Mouse (Mus musculus): Measurements from ENCODE around the gene Taf6. TPM values are rescaled to one million over a fixed set of nuclear protein-coding genes. Genes with fewer than 3 reads are reported as not detected.
A peak's percentile ranks its signal among the peaks of the same experiment; 100 is the strongest.

Taf6 gene
- polyA plus RNA-seq, 1 experiment from 2014 or later, result 115 TPM

- no peak overlapping the region for H3K4me3 ChIP-seq
- peaks cover 11% of the 10 kb centered on the region for H3K4me1 ChIP-seq
- H3K9me3 ChIP-seq (replicated peaks), result no peaks in the 10 kb centered on the region
- no peaks in the 10 kb centered on the region for H3K27me3 ChIP-seq
- 62% methylated on average over 10 of the region's 10 CpGs for WGBS
- no peak overlapping the region for H3K4me2 ChIP-seq
- no peak for ATAC-seq
- no peak overlapping the region for H3K27ac ChIP-seq
- peaks cover 61% of the 10 kb centered on the region for H3K36me3 ChIP-seq (ENCODE audit: poor library complexity, severe bottlenecking)
- no peak overlapping the region for H3K9ac ChIP-seq
Measured at GRCm38 (mm10) chr5:138163610-138164009, 23.6 kb downstream of the Taf6 start.

GRCm38 (mm10) chr5:138163046-138163445 lies 24.2 kb downstream of the Taf6 start:
- Histone ChIP-seq H3K27me3 (no peaks in the 10 kb centered on the region), H3K4me1 (peaks cover 11% of the 10 kb centered on the region), H3K36me3 (ENCODE audit: poor library complexity, severe bottlenecking) (peaks cover 57% of the 10 kb centered on the region), H3K4me2 (no peak overlapping the region), H3K9ac (no peak overlapping the region), H3K9me3 (replicated peaks) (no peaks in the 10 kb centered on the region), H3K4me3 (no peak overlapping the region), H3K27ac (no peak overlapping the region)
- no peak for ATAC-seq
- 80% methylated on average over 6 of the region's 6 CpGs for WGBS

GRCm38 (mm10) chr5:138160842-138161665 lies 26.2 kb downstream of the Taf6 start, which contains the start of gene Cops6:
Gene Cops6, plus strand, starts transcription at chr5:138161071.
- H3K4me1 ChIP-seq, result peaks cover 11% of the 10 kb centered on the region
- H3K4me2 ChIP-seq, result peak within 1 kb of the TSS; percentile 89
- peak within 1 kb of the TSS; percentile 82 for H3K4me3 ChIP-seq
- peaks cover 37% of the 10 kb centered on the region for H3K36me3 ChIP-seq (ENCODE audit: poor library complexity, severe bottlenecking)
- no peaks in the 10 kb centered on the region for H3K27me3 ChIP-seq
- under 1% methylated on average over 42 of the region's 42 CpGs for WGBS
- H3K27ac ChIP-seq, result peak within 1 kb of the TSS; percentile 44; the same call in 1 of the 2 replicates
- ATAC-seq, result peak; percentile 97
- H3K9ac ChIP-seq, result peak within 1 kb of the TSS; percentile 89
- no peaks in the 10 kb centered on the region for H3K9me3 ChIP-seq (replicated peaks)

GRCm38 (mm10) chr5:138160224-138160762 lies 27.0 kb downstream of the Taf6 start:
- Histone ChIP-seq H3K4me2 (peak overlapping the region; percentile 89), H3K9me3 (replicated peaks) (no peaks in the 10 kb centered on the region), H3K9ac (peak overlapping the region; percentile 89), H3K27me3 (no peaks in the 10 kb centered on the region), H3K36me3 (ENCODE audit: poor library complexity, severe bottlenecking) (peaks cover 29% of the 10 kb centered on the region), H3K4me1 (peaks cover 11% of the 10 kb centered on the region), H3K4me3 (peak overlapping the region; percentile 82), H3K27ac (0 out of 2 replicates have a peak overlapping the region, but pooled peaks have one; percentile 21)
- peak; percentile 1; the same call in 1 of the 2 replicates for ATAC-seq
- 62% methylated on average over 7 of the region's 7 CpGs for WGBS

GRCm38 (mm10) chr5:138155443-138155976 lies 31.7 kb downstream of the Taf6 start, which contains the start of gene Zfp113:
Gene Zfp113, minus strand, starts transcription at chr5:138155744.
- H3K4me2 ChIP-seq, result peak within 1 kb of the TSS; percentile 76
- peak within 1 kb of the TSS; percentile 94 for H3K27ac ChIP-seq
- WGBS, result under 1% methylated on average over 31 of the region's 31 CpGs
- H3K9me3 ChIP-seq (replicated peaks), result no peaks in the 10 kb centered on the region
- H3K27me3 ChIP-seq, result no peaks in the 10 kb centered on the region
- peak within 1 kb of the TSS; percentile 96 for H3K9ac ChIP-seq
- H3K4me3 ChIP-seq, result peak within 1 kb of the TSS; percentile 86
- peak; percentile 97 for ATAC-seq
- H3K36me3 ChIP-seq (ENCODE audit: poor library complexity, severe bottlenecking), result peaks cover 29% of the 10 kb centered on the region
- H3K4me1 ChIP-seq, result peaks cover 12% of the 10 kb centered on the region

GRCm38 (mm10) chr5:138154390-138154789 lies 32.9 kb downstream of the Taf6 start:
- ATAC-seq, result no peak
- no peak overlapping the region; the same call in 1 of the 2 replicates for H3K27ac ChIP-seq
- peaks cover 12% of the 10 kb centered on the region for H3K4me1 ChIP-seq
- H3K36me3 ChIP-seq (ENCODE audit: poor library complexity, severe bottlenecking), result peaks cover 34% of the 10 kb centered on the region
- peak overlapping the region; percentile 76 for H3K4me2 ChIP-seq
- H3K9me3 ChIP-seq (replicated peaks), result no peaks in the 10 kb centered on the region
- 87% methylated on average over 3 of the region's 3 CpGs for WGBS
- H3K9ac ChIP-seq, result peak overlapping the region; percentile 96
- H3K4me3 ChIP-seq, result peak overlapping the region; percentile 86
- no peaks in the 10 kb centered on the region for H3K27me3 ChIP-seq

GRCm38 (mm10) chr5:138138585-138138984 lies 48.7 kb downstream of the Taf6 start:
- H3K27ac ChIP-seq, result no peak overlapping the region
- H3K36me3 ChIP-seq (ENCODE audit: poor library complexity, severe bottlenecking), result peaks cover 59% of the 10 kb centered on the region
- H3K9me3 ChIP-seq (replicated peaks), result no peaks in the 10 kb centered on the region
- ATAC-seq, result no peak
- H3K4me2 ChIP-seq, result no peak overlapping the region
- no peaks in the 10 kb centered on the region for H3K27me3 ChIP-seq
- no peak overlapping the region for H3K4me3 ChIP-seq
- no peak overlapping the region for H3K9ac ChIP-seq
- 93% methylated on average over 4 of the region's 4 CpGs for WGBS
- no peaks in the 10 kb centered on the region for H3K4me1 ChIP-seq

GRCm38 (mm10) chr5:138137935-138138549 lies 49.2 kb downstream of the Taf6 start:
- ATAC-seq, result peak; percentile 61
- Histone ChIP-seq H3K4me2 (no peak overlapping the region), H3K27ac (no peak overlapping the region), H3K4me1 (no peaks in the 10 kb centered on the region), H3K9me3 (replicated peaks) (no peaks in the 10 kb centered on the region), H3K9ac (no peak overlapping the region), H3K36me3 (ENCODE audit: poor library complexity, severe bottlenecking) (peaks cover 59% of the 10 kb centered on the region), H3K27me3 (no peaks in the 10 kb centered on the region), H3K4me3 (no peak overlapping the region)
- WGBS, result 66% methylated on average over 8 of the region's 8 CpGs

GRCm38 (mm10) chr5:138137257-138137656 lies 50.0 kb downstream of the Taf6 start:
- Histone ChIP-seq H3K9ac (no peak overlapping the region), H3K9me3 (replicated peaks) (no peaks in the 10 kb centered on the region), H3K4me3 (no peak overlapping the region), H3K27me3 (no peaks in the 10 kb centered on the region), H3K27ac (no peak overlapping the region), H3K4me2 (no peak overlapping the region), H3K36me3 (ENCODE audit: poor library complexity, severe bottlenecking) (peaks cover 61% of the 10 kb centered on the region), H3K4me1 (no peaks in the 10 kb centered on the region)
- no peak for ATAC-seq
- 91% methylated on average over 4 of the region's 4 CpGs for WGBS

GRCm38 (mm10) chr5:138132425-138133064 lies 54.7 kb downstream of the Taf6 start:
- H3K36me3 ChIP-seq (ENCODE audit: poor library complexity, severe bottlenecking), result peaks cover 80% of the 10 kb centered on the region
- no peak overlapping the region for H3K27ac ChIP-seq
- no peak for ATAC-seq
- no peak overlapping the region for H3K4me3 ChIP-seq
- no peaks in the 10 kb centered on the region for H3K9me3 ChIP-seq (replicated peaks)
- H3K4me2 ChIP-seq, result no peak overlapping the region
- WGBS, result 96% methylated on average over 5 of the region's 5 CpGs
- no peaks in the 10 kb centered on the region for H3K27me3 ChIP-seq
- no peak overlapping the region for H3K9ac ChIP-seq
- H3K4me1 ChIP-seq, result no peaks in the 10 kb centered on the region
